Mouse (Mus musculus) layer of hippocampus, adult 8-10 months (tissue): ENCODE results near the gene Emc10. TPM values are rescaled to one million over a fixed set of nuclear protein-coding genes. Genes with fewer than 3 reads are reported as not detected.

Experiments
- DNase-seq, 2 experiments: peaks; one replicate each; pipeline ENCODE4 v3.0.0; 2022; ENCODE audit warnings: low spot score in 2 of 2
- total RNA-seq, 4 experiments: library from RNA; stranded (reverse); gene quantifications; 2 replicates each; pipeline ENCODE4 v1.2.4; 2022

Emc10 gene
- total RNA-seq, 4 experiments from 2014 or later, result 201 to 225 (median 215) TPM

- peak in 1 of 2 experiments; percentile 21 for DNase-seq
Observed at GRCm38 (mm10) chr7:44465111-44465510, 31.2 kb downstream of the Emc10 start, which contains the start of gene Aspdh. TSS of gene Aspdh (plus strand) at chr7:44465391.

DNA sequence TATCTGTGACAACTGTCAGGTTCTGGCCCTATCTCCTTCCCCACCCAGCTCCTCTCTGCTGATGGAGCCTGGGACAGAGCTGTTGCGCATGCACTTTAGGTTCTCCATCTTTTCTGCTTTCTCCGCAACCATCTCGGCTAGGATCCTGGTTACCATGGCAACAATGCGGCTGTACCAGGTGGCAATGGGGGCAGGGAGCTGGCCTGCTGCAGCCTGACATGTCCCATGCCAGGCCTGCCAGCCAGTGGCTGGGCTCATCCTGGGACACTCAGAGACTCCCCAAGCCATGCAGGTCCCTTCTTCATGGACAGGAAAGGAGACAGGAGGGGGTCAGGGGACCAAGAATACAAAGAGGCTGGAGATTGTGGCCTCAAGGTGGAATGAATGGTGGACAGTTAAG is 31.8 kb downstream of the Emc10 start:
- DNase-seq, result peak; percentile 88 to 89

GRCm38 (mm10) chr7:44463556-44464225 is 32.6 kb downstream of the Emc10 start:
- DNase-seq, result peak in 1 of 2 experiments; percentile 36

GRCm38 (mm10) chr7:44463056-44463425 is 33.3 kb downstream of the Emc10 start:
- DNase-seq, result no peak

DNA sequence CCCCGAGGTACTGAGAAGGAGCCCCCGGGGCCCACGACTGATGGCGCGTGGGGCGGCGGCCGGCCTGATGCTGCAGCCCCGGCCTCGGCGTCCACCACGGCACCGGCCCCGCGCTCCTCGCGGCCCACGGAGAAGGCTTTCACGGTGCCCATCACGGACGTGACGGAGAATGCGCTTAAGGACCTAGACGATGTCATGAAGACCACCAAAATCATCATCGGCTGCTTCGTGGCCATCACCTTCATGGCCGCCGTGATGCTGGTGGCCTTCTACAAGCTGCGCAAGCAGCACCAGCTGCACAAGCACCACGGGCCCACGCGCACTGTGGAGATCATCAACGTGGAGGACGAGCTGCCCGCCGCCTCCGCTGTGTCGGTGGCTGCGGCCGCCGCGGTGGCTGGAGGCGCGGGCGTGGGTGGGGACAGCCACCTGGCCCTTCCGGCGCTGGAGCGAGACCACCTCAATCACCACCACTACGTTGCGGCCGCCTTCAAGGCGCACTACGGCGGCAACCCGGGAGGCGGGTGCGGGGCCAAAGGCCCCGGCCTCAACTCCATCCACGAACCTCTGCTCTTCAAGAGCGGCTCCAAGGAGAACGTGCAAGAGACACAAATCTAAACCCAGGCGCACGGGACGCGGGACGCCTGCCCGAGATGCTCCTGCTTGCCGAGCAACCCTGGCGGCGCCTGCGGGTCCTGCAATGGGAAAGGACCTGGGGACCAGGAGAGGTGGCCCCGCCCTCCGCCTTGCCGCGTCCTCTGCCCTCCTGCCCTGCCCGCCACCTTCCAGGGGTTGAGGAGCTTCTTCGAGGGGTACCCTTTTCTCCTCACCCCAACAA is 33.9 kb downstream of the Emc10 start:
- DNase-seq, result peak in 1 of 2 experiments; percentile 30

DNA sequence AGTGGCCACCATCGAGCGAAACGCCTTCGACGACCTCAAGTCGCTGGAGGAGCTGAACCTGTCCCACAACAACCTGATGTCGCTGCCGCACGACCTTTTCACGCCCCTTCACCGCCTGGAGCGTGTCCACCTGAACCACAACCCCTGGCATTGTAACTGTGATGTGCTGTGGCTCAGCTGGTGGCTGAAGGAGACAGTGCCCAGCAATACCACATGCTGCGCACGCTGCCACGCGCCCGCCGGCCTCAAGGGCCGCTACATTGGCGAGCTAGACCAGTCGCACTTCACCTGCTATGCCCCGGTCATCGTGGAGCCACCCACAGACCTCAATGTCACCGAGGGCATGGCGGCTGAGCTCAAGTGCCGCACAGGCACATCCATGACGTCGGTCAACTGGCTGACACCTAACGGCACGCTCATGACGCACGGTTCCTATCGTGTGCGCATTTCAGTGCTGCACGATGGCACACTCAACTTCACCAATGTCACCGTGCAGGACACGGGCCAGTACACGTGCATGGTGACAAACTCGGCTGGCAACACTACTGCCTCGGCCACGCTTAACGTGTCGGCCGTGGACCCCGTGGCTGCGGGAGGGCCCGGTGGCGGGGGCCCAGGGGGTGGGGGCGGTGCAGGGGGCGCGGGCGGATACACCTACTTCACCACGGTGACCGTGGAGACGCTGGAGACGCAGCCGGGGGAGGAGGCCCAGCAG is 34.7 kb downstream of the Emc10 start:
- peak in 1 of 2 experiments; percentile 19 for DNase-seq

- peak in 1 of 2 experiments; percentile 18 for DNase-seq
Observed at GRCm38 (mm10) chr7:44460767-44461502, 35.4 kb downstream of the Emc10 start.

- no peak for DNase-seq
Observed at GRCm38 (mm10) chr7:44460067-44460466, 36.3 kb downstream of the Emc10 start.

GRCm38 (mm10) chr7:44456302-44456701 is 40.0 kb downstream of the Emc10 start:
- DNase-seq, result no peak

DNA sequence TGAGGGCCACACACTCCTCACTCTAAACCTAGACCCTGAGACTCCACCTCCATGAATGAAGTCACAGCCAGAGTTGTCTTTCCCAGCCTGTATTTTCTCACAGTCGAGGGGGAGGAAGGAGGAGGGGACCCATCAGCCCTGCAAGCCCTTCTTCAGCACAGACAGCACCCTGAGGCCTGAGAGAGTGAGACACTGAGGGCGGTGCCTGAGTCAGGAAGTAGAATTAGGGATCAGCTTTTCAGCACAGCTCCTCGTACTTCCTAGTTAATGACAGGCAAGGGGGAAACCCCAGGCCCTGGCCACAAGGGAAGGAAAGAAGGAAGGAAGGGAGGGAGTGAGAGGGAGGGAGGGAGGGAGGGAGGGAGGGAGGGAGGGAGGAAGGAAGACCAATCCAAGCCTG is 43.1 kb downstream of the Emc10 start:
- no peak for DNase-seq

DNA sequence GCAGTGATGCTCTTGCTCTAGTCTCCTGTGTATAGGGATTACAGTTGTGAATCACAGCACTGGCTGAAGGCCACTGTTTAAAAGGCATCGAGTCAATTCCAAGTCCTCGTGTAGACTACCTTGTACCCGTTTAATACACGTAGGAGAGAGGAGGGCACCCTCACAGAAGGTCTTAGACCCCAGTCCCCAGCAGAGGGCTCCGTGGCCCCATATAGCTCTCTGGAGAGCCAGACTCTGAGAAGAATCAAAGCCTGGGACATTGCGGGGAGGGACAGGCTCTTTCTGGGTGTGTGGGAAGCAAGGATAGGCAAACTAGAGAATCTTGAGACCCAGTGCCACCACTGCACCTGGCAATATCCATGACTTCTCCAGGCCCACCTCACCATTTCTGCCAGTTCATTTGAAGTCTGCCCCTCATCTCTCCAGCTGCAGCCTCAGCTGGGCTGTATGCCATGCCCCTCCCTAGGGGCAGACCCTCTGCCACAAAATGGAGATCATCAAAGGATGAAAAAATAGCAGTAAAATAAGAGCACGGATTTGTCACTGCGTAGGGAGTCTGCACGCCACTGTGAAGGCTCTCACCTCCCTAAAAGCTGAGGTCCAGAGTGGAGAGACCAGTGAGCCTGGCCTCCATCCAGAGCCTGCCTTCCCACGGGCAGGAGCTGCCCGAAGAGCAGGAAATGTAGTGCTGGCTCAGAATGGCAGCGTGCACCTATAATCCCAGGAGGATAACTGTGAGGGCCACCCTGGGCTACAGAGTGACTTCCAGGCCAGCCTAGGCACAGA is 50.1 kb downstream of the Emc10 start:
- DNase-seq, result no peak

DNA sequence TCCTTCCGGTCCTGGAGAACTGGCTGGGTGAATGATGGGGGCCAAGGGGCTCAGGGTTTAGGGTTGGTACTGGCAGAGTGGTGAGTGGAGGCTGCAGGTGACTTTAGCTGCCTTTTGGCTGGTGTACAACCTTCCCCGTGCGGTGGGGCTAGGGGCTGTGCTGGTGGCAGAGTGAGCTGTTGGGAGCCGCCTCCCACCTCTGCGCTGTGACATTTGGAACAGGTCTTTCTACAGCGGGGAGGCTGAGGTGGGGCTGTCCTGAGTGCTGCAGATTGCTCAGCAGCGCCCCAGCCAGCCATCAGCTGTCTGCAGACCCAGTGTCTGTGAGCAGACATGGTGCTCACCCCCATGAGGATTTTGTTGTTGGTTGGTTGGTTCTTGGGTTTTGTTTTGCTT is 50.8 kb downstream of the Emc10 start:
- no peak for DNase-seq

- no peak for DNase-seq
Observed at GRCm38 (mm10) chr7:44444886-44445527, 51.3 kb downstream of the Emc10 start.

GRCm38 (mm10) chr7:44443268-44444173 is 52.8 kb downstream of the Emc10 start:
- DNase-seq, result no peak

DNA sequence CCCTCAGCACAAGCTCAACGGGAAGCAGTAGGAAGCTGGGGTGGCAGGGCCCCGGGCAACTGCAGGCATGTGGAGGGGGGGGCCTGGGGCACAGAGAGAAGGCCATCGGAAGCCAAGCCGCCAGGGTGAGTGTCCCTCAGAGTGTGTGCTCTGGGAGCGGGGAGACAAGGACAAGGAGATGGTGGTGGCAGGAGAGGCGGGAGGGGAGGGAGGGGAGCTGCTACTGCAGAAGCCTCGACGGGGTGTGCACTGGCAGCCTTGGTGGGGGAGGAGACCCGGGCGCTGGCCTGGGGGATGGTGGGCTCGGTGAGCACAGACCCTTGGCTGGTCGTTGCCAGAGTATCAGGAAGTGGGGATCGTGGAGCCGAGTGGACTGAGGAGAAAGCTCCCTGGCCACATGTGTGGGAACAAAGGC is 53.9 kb downstream of the Emc10 start:
- no peak for DNase-seq

DNA sequence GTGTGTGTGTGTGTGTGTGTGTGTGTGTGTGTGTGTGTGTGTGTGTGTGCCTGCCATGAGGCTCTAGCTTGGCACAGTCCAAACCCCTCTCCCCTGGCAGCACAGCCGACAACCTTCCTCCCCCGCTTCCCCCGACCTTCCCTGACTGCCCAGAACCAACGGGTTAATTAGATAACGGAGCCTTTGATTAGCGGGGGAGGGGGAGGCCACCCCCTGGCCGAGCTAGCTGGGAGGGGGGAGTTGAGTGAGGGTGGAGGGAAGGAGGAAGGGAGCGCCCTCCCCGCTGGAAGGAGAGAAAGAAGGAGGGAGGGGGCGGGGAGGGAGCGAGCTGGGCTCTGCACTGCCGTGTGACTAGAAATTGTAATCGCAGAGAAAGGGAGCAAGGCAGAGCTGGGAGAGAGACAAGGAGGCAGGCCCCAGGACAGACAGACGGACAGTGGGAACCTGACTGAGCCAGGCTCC is 54.6 kb downstream of the Emc10 start:
- DNase-seq, result peak in 1 of 2 experiments; percentile 72

DNA sequence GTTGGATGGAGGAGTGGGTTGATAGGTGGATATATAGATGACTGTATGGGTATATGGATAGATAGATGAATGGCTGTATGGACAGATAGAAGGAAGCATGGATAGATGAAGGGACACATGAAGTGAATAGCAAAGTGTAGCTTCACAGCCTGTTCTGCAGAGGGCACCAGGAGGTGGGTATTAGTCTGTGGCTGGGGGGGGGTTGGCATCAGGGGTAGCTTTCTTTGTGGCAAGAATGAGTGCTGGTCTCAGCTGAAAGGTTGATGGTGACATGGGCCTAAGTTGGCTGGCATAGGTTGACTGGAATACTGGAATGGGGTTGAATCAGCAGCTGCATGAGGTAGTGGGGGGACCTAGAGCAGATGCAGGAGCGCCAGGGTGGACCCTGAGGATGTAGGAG is 55.1 kb downstream of the Emc10 start:
- DNase-seq, result no peak

DNA sequence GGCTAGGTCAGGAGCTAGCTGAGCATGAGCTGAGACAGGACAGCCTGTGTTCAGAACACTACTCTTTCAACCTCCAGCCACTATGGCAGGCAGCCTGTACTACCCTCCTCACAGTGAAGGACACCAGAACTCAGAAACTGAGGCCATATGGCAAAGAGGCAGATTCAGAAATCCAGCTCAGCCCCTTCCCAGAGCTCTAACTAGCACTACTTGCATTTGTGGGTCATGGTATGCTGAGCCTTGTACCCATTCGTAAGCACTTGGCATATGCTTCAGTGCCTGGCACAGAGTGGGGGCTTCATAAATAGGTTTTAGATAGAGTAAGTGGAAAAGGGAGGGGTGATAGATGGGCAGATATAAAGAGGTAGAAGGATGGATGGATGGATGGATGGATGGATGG is 55.9 kb downstream of the Emc10 start:
- no peak for DNase-seq
